Mouse (Mus musculus) CD4-positive helper T cell, adult 2 months (primary cell): ENCODE measurements around the gene Gid4.

Experiments
- DNase-seq: peaks from one replicate; pipeline ENCODE4 v3.0.0-alpha.2; 2012; ENCODE audit warnings: low read depth, missing footprints, low spot score

The Gid4 gene

DNA sequence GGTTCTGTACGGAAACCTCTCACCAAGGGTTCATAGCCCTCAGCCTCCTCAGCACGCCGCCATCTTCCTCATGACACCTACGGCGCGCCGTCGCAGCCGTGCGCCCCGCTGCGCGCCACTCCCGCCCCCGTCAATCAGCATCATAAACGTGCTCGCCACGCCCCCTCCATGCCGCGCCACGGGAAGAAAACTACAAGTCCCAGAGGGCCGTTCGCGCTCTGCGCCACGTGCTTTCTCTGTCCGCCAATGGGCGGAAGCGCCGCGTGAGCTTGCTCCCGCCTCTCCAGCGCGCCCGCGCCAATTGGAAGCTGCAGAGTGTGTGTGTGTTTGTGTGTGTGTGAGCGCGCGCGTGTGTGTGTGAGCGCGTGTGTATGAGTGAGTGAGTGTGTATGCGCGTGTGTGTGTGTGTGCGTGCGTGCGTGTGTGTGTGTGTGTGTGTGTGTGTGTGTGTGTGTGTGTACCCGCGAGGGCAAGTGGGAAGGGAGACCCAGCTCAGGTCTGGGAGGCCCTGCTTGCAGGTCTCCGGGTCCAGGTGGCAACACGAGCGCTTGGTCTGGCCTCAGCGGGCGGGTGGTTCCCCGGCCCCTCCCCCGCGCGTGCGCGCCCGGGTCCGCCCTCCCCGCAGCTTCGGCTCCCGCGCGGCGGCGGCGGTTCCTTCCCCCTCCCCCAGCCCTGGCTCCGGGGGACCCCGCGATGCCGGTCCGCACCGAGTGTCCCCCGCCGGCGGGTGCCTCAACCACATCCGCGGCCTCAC is at the start of gene Gid4:
Gid4 (plus strand) TSS at position 183 of the 754 bp plus-strand sequence.
- peak; percentile 100 for DNase-seq

DNA sequence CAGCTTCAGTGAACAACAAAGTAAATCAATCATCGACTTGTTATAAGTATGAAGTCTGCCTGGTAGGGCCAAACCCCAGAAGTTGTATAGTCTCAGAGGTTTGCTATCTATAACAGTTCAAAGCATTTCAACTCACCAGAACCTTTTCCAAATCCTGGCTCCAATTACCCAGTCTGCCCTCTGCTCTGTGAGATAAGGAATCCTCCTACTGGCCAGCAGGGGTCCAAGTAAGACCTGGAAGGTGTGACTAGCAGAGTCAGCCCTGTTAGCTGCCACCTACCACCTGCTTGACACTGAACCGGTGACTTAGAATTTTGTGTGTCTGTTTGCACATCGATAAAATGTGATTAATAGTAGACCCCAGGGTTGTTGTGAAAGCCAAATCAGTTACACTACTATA is 49.7 kb upstream of the Gid4 start:
- DNase-seq, result no peak

DNA sequence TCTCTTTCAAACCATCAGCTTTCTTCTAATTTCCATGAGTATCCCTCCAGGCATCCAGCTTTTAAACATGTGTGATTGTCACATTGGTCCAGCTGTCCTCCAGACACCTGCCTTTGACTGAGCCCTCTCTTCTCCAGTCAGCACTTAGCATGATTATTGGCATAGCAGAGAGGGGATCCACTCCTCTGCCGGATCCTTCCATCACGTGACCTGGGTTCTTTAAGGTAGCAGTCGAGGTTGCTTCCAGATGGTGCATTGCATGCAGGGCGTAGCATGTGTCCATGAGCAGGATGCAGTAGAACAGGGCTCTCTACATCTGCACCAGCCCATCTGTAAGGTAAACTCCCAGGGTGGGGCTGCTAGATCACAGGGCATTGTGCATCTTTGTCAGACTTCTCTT is 48.0 kb upstream of the Gid4 start:
- DNase-seq, result peak; percentile 12

DNA sequence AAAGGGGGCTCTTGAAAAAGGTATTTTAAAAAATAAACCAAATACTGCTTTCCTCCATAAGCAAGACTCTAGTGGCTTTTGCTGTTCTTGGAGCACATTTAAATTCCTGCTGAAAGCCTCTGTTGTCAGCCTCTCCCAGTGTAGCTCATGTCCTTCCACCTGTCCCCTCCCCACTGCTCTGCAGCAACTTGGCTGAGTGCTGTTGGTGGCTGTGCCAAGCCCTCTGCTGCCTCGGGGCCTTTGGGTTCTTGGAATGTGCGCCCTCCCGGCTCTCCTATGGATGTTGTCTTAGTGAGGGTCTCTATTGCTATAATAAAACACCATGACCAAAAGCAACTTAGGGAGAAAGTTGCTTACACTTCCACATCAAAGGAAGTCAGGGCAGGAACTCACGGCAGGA is 47.5 kb upstream of the Gid4 start:
- no peak for DNase-seq

DNA sequence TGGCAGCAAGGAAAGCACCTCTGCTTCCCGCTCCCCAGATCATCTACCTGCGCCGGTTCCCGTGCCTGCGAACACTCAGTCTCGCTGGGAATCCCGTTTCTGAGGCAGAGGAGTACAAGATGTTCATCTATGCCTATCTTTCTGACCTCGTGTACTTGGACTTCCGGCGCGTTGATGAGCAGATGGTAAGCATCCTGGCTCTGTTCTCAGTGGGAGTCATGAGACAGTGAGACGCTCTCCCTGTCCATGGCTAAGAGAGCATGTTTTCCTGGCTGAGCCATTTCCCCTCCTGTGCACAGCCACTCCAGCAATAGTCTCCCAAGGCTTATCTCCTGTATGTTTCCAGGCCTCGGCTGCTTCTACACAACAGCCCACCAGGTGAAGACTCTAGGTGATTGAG is 46.5 kb upstream of the Gid4 start:
- DNase-seq, result no peak

DNA sequence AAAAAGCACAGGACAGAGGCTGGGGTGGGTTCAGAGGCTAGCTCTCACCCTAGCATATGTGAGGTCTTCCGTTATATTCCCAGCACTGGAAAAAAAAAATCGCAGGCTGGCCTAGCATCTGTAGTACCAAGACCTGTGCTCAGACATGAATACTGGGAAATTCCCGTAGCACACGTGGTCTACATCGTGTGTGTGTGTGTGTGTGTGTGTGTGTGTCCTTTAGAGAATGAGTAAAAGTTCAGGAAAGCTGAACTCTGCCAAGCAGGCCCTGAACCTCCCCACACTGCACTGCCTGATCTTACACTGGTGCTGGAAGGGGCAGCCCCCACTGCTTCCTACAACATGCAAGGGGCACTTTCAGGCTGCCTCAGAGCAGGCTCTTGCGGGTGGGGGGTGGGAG is 42.5 kb upstream of the Gid4 start:
- DNase-seq, result no peak

DNA sequence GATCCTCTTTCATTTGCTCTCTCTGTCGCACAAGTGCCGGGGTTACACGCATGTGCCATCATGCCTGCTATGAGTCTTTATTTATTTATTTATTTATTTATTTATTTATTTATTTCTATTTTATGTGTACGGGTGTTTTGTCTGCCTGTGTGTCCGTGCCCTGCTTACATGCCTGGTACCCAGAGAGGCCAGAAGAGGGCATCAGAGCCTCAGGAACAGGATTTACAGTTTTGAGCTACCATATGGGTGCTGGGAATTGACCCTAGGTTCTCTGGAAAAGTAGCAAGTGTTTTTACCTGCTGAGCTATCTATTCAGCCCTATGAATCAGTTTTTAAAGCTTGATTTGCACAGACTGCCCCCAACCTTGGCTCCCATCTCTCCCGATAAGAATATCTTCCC is 33.4 kb upstream of the Gid4 start:
- DNase-seq, result no peak

DNA sequence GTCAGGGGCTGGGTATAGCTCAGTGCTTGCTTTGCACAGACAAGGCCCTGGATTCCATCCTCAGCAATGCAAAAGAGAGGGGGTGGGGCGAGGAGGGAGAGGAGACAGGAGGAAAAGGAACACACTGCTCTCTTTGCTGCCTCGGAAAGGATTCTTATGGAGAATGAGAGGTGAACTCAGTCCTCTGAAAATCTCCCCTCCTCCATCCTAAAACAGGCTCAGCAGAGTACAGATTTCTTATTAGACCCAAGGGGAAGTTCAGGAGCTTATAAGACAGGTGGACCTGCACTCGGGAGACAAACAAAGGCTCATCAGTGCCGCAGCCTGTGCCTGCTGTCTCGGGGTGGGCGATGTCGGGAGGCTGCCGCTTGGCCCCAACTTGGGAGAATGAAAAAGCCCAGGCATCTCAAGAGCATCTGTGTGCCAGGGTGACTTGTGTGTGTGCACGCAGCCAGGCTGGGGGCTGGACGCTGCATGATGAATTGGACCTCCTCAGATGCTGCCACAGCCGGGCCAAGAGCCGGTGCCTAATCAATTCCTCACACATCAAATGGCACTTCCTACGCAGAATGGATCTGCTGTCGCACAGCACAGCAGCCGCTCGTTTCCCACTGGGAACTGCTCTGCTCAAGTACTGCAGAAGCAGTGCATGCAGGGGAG is 32.1 kb upstream of the Gid4 start:
- no peak for DNase-seq

DNA sequence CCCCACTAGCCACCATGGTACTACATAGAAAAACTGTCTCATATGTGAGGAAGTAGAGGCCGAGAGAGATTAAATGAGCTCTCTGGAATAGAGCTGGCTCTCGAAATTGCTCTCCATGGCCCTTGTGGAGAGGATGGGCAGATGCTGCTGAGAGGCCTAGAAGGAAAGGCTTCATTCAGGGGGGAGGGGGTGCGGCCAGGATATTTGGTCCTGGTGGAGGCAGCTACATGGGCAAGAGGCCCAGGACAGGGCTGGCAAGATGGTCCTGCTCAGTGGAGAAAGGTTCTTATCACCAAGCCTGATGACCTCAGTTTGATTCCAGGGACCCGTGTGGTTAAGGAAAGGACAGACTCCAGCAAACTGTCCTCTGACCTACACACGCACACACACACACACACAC is 31.0 kb upstream of the Gid4 start:
- DNase-seq, result no peak

DNA sequence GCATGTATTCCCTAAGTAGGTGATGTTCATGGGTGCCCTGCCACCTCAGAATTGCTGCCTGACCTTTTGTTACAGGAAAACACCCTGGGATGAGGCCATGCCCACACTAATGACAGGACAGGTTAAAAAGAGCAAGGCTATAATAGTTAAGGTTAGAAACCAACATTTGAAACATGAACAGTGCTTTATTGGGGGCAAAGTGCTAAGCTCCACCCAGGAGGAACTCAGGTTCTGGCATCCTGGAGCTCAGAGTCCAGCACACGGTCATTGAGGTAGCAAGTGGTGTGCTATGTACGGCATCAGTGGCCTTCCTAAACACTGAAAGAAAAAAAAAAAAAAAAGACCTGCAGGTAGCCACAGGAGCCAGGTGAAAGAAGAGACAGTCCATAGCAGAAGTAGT is 29.0 kb upstream of the Gid4 start:
- DNase-seq, result no peak

DNA sequence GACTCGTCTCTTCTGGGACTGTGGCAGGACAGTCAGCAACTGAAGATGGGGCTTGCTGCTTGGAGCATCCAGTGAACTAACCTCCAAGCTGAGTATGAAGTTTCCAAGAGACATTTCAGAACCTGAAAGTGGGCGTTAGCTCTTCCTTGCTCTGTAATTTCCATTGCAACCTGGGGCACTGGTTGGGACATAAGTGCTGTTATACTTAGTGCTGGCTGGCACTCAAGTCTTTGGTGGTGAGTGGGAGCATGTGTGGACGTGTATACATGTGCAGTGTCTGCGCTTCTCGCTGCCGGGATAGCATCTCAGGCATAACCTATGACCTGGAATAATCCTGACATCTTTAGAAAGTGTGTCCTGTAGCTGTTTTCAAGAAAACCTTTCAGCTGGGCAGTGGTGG is 25.6 kb upstream of the Gid4 start:
- no peak for DNase-seq

DNA sequence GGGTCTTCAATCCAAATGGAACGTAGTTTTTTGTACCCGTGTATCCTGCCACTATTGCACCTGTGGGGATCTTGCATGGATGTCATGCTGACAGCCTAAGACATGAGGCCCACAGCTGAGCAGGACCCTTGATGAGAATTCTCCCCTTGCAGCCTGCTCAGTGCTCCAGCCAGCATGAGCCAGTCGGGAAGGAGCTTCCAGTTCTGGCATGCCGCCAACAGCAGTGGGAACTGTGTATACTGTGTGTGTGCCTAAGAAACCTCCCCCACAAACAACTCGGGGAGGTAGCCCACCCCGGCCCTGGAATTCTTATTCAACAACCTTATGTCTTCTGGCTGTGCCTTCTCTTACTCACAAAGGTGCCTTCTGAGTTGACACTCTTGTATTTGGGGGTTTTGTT is 20.4 kb upstream of the Gid4 start:
- DNase-seq, result no peak

DNA sequence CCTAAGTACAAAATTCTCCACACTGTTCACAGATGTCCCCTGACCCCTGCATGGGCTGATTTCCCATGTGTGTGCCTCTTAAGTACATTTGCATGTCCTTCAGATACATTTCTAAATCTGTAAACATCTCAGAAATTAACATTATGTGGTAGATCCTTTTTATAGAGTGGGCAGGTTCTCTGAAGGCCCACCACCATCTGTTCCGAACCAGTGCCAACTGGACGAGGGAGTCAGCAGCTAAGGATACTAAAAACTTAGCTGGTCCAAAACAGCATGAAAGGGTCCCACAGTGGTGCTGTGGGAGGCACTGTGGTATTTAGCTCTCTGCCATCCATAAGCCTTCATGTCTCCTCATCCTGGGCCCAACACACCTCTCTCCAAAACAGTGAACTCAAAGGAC is 19.8 kb upstream of the Gid4 start:
- DNase-seq, result no peak

DNA sequence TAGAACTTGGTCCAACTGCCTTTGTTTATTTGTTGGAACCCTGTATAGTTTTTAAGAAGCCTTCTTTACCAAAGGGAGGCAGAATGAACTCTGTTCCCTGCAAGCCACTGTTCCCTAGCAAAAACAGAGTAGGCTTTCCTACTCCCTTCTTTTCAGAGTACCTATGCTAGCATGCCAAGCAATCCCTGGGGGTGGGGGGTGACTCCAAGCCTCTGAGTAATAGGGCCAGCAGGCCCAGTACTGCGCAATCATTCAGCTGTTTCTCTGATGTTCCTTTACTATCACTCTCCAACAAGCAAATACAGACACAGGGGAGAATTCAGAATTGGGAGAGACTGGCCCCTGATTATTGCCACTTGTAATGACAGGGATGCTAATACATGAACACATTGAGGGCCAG is 10.3 kb upstream of the Gid4 start:
- no peak for DNase-seq

DNA sequence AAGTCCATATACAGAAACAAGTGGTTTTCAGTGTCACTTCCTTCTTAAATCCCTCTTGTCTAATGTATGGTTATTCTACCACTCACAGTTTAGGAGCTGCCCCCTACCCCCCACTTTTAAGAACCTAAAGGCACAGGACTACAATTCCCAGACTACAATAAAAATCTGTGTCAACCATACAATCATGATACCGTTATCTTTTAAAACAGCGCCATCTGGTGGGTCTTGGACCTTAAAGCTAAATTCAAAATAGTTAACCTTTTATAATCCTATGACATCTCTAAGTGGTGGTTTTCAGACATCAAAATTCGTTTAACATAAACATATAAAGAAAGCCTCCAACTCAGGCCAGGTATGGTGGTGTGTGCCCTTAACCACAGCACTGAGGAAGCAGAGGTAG is 4.8 kb upstream of the Gid4 start:
- peak; percentile 74 for DNase-seq

DNA sequence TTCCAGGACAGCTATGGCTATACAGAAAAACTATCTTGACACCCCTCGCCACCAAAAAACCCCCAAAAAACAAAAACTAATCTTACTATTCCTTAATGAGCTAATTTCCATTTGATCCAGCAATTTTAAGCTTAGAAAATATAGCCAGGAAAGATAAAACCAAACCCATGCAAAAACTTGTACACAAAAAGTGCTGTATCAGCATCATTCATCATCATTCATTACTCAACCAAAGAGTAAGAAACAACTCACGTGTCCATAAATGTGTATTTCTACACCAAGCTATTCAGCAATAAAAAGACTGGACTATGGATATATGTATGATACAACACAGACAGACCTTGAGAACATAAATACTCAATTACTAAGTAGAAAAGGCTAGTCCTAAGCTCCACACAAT is 4.0 kb upstream of the Gid4 start:
- DNase-seq, result no peak

DNA sequence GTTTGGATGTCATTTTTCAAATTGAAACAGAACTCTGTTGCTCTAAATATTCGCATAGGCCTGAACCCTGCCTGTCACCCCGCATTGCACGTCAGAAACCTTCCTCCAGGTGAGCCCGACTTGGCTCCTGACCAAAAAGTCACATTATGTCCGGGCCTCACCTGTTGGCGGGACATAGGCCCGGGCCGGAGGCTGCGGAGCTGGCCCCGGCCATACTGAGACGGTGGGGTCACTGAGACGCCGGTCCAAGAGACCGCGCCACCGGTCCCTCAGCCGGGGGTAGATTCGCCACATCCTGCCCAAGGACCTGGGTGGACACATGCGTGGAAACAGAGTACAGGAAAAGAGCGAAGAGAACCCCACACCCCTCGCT is 369 bp upstream of the Gid4 start:
- DNase-seq, result no peak

DNA sequence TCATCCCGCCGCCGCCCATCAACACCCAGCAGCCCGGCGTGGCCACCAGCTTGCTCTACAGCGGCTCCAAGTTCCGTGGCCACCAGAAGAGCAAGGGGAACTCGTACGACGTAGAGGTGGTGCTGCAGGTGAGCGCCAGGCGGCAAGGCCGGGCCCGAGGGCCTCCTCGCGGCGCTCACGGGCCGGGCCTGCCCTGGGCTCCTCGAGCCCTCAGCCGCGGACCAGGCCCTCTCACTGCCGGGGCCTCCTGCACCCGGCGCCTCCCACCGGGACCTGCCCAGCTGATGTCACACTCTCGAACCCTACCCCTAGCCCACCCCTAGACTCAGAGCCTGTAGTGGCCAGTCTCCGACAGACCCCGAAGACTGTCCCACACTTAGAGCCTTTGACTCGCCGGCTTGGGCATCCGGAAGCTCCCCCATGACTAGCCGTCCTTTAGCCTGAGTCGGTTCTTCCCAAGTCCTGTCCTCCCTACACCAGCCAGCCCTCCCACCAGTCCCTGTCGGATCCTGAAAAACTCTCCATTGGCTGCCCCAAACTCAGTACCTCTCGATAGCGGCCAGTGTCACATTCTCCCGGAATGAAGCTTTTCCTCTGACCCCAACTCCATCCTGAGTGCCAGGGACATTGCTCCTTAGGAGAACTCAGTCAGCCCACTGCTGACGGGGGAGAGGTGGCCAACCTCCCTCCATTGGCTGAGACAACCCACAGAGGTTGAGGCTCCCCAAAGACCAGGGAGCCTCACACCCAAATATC is 950 bp downstream of the Gid4 start, which contains the start of gene Atpaf2:
Atpaf2 (minus strand) TSS at position 741 of the 756 bp plus-strand sequence.
- no peak for DNase-seq

DNA sequence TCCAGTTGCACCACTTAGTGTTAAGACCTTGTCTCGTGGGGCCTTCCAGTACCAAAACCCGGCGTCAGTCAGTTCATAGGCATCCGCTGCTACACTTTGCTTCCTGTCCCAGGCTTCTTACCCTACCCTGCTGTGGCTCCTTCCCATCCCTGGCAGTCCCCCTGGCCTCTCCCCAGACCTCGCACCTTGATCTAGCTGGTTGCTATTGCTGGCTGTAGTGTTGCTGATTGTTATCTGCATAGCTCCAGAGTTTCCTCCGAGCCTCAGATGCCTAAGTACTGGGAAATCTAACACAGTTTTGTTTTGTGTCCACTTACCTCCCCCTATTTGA is 1.5 kb downstream of the Gid4 start:
- DNase-seq, result peak; percentile 50

DNA sequence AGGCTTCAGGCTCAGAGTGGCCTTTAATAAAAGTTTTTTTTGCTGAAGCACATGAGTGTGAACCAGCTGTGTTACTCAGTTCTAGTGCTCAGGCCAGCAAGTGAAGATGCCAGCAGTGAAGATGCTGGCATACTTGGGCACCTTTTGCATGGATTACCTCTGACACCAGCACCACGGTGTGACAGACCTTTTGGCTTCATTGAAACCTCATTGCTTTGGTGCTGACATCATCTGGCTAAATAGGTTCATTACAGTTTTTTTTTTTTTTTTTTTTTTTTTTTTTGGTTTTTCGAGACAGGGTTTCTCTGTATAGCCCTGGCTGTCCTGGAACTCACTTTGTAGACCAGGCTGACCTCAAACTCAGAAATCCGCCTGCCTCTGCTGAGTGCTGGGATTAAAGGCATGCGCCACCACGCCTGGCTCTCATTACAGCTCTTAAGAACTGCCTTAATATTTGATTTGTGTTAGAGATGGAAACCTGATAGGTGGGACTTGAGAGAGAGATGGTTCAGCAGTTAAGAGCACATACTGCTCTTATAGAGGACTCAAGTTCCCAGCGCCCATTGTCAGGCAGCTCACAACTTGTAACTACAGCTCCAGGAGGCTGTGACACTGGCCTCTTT is 5.2 kb downstream of the Gid4 start:
- DNase-seq, result peak; percentile 47

DNA sequence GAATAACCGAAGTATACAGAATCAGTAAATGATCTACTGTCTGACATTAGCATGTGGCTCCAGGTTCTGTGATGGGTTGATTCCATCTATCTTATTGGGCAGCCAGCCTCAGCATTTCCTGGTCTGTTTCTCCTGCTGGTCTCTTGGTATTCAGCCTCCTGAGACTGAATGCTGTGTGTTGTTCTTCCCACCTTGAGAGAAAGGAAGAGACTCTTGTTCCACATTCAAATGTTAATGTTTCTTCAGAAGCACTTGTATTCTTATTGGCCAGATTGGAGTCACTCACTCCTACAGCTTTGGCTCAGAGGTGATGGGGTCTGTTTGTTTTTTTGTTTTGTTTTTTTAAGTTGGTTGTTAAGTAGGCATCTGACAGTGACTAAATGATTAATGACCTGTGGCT is 6.1 kb downstream of the Gid4 start:
- no peak for DNase-seq

DNA sequence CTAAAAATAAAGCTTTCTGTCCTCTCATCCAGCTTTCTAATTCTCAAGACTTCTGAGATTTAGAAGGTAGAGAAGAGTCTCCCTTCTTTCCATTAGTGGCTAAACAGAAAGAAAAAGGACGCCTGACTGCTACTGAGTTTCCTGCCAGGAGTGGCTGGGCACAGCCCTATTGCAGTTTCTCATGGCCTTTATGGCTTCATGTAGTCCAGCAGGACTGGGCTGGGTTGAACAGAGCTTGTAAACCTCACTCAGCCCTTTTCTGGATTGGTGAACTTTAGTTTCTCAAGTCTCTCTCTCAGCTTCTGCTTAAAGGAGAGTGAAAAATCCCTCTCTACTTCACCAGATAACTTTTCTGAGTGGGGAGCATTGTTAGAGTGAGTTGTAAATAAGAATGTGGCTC is 9.5 kb downstream of the Gid4 start:
- no peak for DNase-seq

DNA sequence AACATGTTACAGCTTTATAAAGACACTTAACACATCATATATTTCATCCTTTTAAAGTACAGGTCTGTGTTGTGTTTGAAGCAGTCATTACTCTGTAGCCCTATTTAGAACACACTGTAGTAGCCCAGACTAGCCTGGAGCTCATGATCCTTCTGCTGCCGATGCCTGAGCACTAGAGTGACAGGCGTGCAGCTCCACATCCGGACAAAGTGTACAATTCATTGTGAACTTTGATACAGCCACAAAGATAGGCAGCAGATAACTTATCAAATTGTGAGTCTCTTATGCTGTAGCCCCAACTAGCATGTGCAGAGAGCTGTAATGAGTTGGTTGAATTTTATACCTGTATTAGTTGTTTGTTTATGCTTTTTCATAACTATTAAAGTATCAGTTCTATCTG is 10.7 kb downstream of the Gid4 start:
- no peak for DNase-seq
